Mouse (Mus musculus) heart, adult 18-20 months (tissue): ENCODE measurements around the gene Hoxb3. TPM values are rescaled to one million over a fixed set of nuclear protein-coding genes. Genes with fewer than 3 reads are reported as not detected.

ENCODE experiments used
- microRNA-seq, 2 experiments: library from miRNA; unstranded; fragments of <30 nt; microRNA quantifications; one replicate each; pipeline ENCODE4 v1.2.0; 2022
- total RNA-seq, 2 experiments: library from RNA; stranded (reverse); gene quantifications; 2 replicates each; pipeline ENCODE4 v1.2.3; 2021

Hoxb3 gene
- total RNA-seq, 2 experiments from 2014 or later: 0.12 to 0.57 TPM

Small RNA genes within 50 kb of the gene (microRNA-seq; reads per million reads assigned to microRNA genes)
- 1,913 to 2,830 reads per million in 2 experiments for gene Mir10a

Other genes with a start within 250 kb of the Hoxb3 start
- gene Atp5g1, start 247.7 kb upstream of the Hoxb3 start, total RNA-seq: 1,000 to 10,000 TPM; 3,280 to 3,727 TPM
- gene Calcoco2, start 211.4 kb upstream of the Hoxb3 start, total RNA-seq: not detected
- not detected for gene Ttll6, start 189.5 kb upstream of the Hoxb3 start, total RNA-seq
- gene Hoxb13, start 129.0 kb upstream of the Hoxb3 start, total RNA-seq: not detected
- gene Hoxb9, start 51.9 kb upstream of the Hoxb3 start, total RNA-seq: not detected
- gene Hoxb8, start 41.4 kb upstream of the Hoxb3 start, total RNA-seq: not detected
- gene Hoxb7, start 36.7 kb upstream of the Hoxb3 start, total RNA-seq: not detected
- gene Hoxb6, start 30.9 kb upstream of the Hoxb3 start, total RNA-seq: not detected
- gene Hoxb5, start 20.0 kb upstream of the Hoxb3 start, total RNA-seq: under 1 TPM; 0.12 to 0.21 TPM
- gene Hoxb4, start 5.1 kb upstream of the Hoxb3 start, total RNA-seq: under 1 TPM; 0.62 to 0.64 TPM
- under 1 TPM; 0.46 to 0.62 TPM for gene Hoxb2, start 27.2 kb downstream of the Hoxb3 start, total RNA-seq
- not detected for gene Hoxb1, start 42.4 kb downstream of the Hoxb3 start, total RNA-seq
- gene Skap1, start 141.3 kb downstream of the Hoxb3 start, total RNA-seq: 1 to 10 TPM in 1 of 2 experiments, not detected in 1; 2.3 TPM